Mouse (Mus musculus): ENCODE data around the gene Reep3. TPM values are rescaled to one million over a fixed set of nuclear protein-coding genes. Genes with fewer than 3 reads are reported as not detected.

The Reep3 gene
- polyA plus RNA-seq, 1 experiment from 2014 or later, result 37.7 TPM

GRCm38 (mm10) chr10:67095798-67096620, 736 bp downstream of the Reep3 start, which contains the start of gene Jmjd1c:
Gene Jmjd1c, plus strand, starts transcription at chr10:67096125.
- H3K4me1 ChIP-seq (ENCODE audit: control insufficient read depth, insufficient read depth, low read length), result peaks cover 33% of the 10 kb centered on the region
- ATAC-seq (ENCODE audit: low read depth), result peak; percentile 91
- H3K9me3 ChIP-seq (ENCODE audit: control insufficient read depth, low read length), result no peaks in the 10 kb centered on the region
- H3K36me3 ChIP-seq (ENCODE audit: control insufficient read depth, insufficient read depth, low read length), result no peaks in the 10 kb centered on the region
- H3K27me3 ChIP-seq (ENCODE audit: control insufficient read depth, insufficient read depth, low read length), result no peaks in the 10 kb centered on the region
- peak within 1 kb of the TSS; percentile 99 for H3K9ac ChIP-seq (replicated peaks; ENCODE audit: low read depth, low read length)
- under 1% methylated on average over 61 of the region's 73 CpGs for WGBS
- peak within 1 kb of the TSS; percentile 100 for H3K27ac ChIP-seq (ENCODE audit: low read depth, low read length)
- peak within 1 kb of the TSS; percentile 87 for H3K4me3 ChIP-seq (ENCODE audit: low read depth, low read length)
- H3K4me2 ChIP-seq (ENCODE audit: low read depth, low read length), result peak within 1 kb of the TSS; percentile 79

GRCm38 (mm10) chr10:67094922-67095321, 1.8 kb downstream of the Reep3 start:
- Histone ChIP-seq H3K9ac (replicated peaks; ENCODE audit: low read depth, low read length) (no peak overlapping the region), H3K9me3 (ENCODE audit: control insufficient read depth, low read length) (no peaks in the 10 kb centered on the region), H3K4me2 (ENCODE audit: low read depth, low read length) (peak overlapping the region; percentile 79), H3K27ac (ENCODE audit: low read depth, low read length) (no peak overlapping the region), H3K4me3 (ENCODE audit: low read depth, low read length) (peak overlapping the region; percentile 87; the same call in 1 of the 2 replicates), H3K4me1 (ENCODE audit: control insufficient read depth, insufficient read depth, low read length) (peaks cover 22% of the 10 kb centered on the region), H3K36me3 (ENCODE audit: control insufficient read depth, insufficient read depth, low read length) (no peaks in the 10 kb centered on the region), H3K27me3 (ENCODE audit: control insufficient read depth, insufficient read depth, low read length) (no peaks in the 10 kb centered on the region)
- ATAC-seq (ENCODE audit: low read depth), result no peak
- 79% methylated on average over 7 of the region's 7 CpGs for WGBS

DNA sequence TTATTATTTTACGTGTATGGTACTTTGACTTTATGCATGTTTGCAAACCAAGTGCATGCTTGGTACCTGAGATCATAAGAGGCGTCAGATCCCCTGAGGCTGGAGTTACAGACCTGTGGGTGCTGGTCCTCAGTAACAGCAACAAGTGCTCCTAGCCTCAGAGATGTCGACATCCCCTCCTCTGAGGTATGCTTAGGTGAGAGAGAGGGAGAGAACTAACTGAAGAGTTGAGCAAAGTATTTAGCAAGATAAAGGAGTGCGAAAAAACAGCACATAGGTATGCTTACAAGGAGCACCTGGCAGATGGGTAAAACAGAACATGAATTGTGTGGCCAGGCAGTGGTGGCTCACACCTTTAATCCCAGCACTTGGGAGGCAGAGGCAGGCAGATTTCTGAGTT, 6.1 kb downstream of the Reep3 start:
- no peaks in the 10 kb centered on the region for H3K27me3 ChIP-seq (ENCODE audit: control insufficient read depth, insufficient read depth, low read length)
- no peak overlapping the region for H3K9ac ChIP-seq (replicated peaks; ENCODE audit: low read depth, low read length)
- no peak overlapping the region for H3K27ac ChIP-seq (ENCODE audit: low read depth, low read length)
- 96% methylated on average over 4 of the region's 4 CpGs for WGBS
- no peak overlapping the region for H3K4me2 ChIP-seq (ENCODE audit: low read depth, low read length)
- H3K9me3 ChIP-seq (ENCODE audit: control insufficient read depth, low read length), result no peaks in the 10 kb centered on the region
- H3K4me3 ChIP-seq (ENCODE audit: low read depth, low read length), result no peak overlapping the region
- no peak for ATAC-seq (ENCODE audit: low read depth)
- H3K4me1 ChIP-seq (ENCODE audit: control insufficient read depth, insufficient read depth, low read length), result no peaks in the 10 kb centered on the region; the same call in 1 of the 2 replicates
- no peaks in the 10 kb centered on the region for H3K36me3 ChIP-seq (ENCODE audit: control insufficient read depth, insufficient read depth, low read length)

DNA sequence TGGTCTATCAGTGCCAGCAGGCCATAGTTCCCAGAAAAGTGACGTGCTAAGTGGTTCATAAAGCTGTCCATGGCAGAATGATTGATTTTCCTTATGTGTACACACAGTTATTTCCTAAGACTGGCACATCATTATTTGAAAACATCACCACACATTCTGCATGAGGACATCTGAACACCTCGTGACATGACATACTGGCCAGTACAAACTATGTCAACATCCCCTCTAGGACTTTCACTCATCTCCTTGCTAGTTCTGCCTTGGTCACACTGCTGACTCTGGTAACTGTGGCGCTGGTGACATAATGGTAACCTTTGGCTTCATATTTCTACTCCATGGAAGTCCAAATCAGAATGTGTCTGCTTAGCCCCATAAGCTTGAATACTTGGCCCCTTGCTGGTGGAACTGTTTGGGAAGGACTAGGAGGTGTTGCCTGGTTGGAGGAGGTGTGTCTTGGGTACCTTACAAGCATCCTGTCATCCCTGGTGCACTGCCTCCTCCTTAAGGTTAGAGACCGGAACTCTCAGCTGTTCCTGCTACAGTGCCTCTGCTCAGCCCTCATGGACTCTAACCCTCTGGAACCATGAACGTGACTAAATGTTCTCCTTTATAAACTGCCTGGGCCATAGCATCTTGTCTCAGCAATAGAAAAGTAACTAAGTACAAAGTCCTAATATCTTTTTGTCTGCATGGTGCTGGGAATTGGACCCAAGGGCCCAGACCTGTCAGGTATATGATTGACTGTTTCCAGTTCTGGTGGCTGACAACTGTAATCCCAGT, 9.1 kb downstream of the Reep3 start:
- Histone ChIP-seq H3K4me2 (ENCODE audit: low read depth, low read length) (no peak overlapping the region), H3K4me1 (ENCODE audit: control insufficient read depth, insufficient read depth, low read length) (no peaks in the 10 kb centered on the region; the same call in 1 of the 2 replicates), H3K4me3 (ENCODE audit: low read depth, low read length) (no peak overlapping the region), H3K9ac (replicated peaks; ENCODE audit: low read depth, low read length) (no peak overlapping the region), H3K27me3 (ENCODE audit: control insufficient read depth, insufficient read depth, low read length) (no peaks in the 10 kb centered on the region), H3K9me3 (ENCODE audit: control insufficient read depth, low read length) (no peaks in the 10 kb centered on the region), H3K36me3 (ENCODE audit: control insufficient read depth, insufficient read depth, low read length) (no peaks in the 10 kb centered on the region), H3K27ac (ENCODE audit: low read depth, low read length) (no peak overlapping the region)
- no peak for ATAC-seq (ENCODE audit: low read depth)
- 83% methylated on average over 5 of the region's 5 CpGs for WGBS

DNA sequence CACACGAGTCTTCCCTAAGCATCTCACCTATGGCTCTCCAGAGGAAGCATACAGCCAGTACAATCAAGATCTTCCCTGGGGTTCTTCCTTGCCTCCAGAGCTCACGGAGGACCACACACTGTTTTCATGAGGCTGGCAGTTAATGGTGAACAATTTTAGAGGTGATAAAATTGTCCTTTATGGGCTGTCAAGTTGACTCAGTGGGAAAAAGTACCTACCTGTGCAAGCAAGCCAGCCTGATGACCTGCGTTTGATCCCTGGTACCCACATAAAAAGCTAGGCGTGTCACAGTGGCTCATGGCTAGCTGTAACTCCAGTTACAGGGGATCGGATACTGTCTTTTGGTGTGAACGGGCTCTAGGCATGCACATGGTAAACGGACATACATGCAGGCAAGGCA, 10.8 kb downstream of the Reep3 start:
- Histone ChIP-seq H3K27me3 (ENCODE audit: control insufficient read depth, insufficient read depth, low read length) (no peaks in the 10 kb centered on the region), H3K36me3 (ENCODE audit: control insufficient read depth, insufficient read depth, low read length) (no peaks in the 10 kb centered on the region), H3K9me3 (ENCODE audit: control insufficient read depth, low read length) (no peaks in the 10 kb centered on the region), H3K4me2 (ENCODE audit: low read depth, low read length) (no peak overlapping the region), H3K27ac (ENCODE audit: low read depth, low read length) (no peak overlapping the region), H3K4me3 (ENCODE audit: low read depth, low read length) (no peak overlapping the region), H3K4me1 (ENCODE audit: control insufficient read depth, insufficient read depth, low read length) (no peaks in the 10 kb centered on the region; the same call in 1 of the 2 replicates), H3K9ac (replicated peaks; ENCODE audit: low read depth, low read length) (no peak overlapping the region)
- 68% methylated on average over 7 of the region's 7 CpGs for WGBS
- no peak for ATAC-seq (ENCODE audit: low read depth)

DNA sequence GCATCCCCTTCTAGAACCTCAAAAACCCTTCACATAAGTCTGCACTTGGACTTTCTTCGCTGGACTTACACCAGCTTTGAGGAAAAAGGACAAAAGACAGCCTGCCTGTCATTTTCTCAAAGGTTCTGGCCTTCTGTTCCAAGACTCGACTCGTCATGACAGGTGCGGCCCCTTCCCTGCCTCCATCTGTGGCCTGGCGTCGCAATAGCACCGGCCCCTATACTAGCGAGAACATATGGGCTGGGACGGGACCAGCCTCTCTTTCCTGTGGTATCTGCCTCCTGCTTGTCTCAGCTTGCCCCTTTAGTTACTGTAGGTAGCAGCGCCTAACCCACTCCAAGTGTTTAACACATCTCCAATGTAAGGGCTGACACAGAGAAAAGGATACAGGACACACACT, 11.6 kb downstream of the Reep3 start:
- no peak; the same call in 1 of the 2 replicates for ATAC-seq (ENCODE audit: low read depth)
- Histone ChIP-seq H3K4me1 (ENCODE audit: control insufficient read depth, insufficient read depth, low read length) (no peaks in the 10 kb centered on the region; the same call in 1 of the 2 replicates), H3K4me3 (ENCODE audit: low read depth, low read length) (no peak overlapping the region), H3K27me3 (ENCODE audit: control insufficient read depth, insufficient read depth, low read length) (no peaks in the 10 kb centered on the region), H3K9me3 (ENCODE audit: control insufficient read depth, low read length) (no peaks in the 10 kb centered on the region), H3K4me2 (ENCODE audit: low read depth, low read length) (no peak overlapping the region), H3K36me3 (ENCODE audit: control insufficient read depth, insufficient read depth, low read length) (no peaks in the 10 kb centered on the region), H3K27ac (ENCODE audit: low read depth, low read length) (no peak overlapping the region), H3K9ac (replicated peaks; ENCODE audit: low read depth, low read length) (no peak overlapping the region)
- WGBS, result 69% methylated on average over 10 of the region's 10 CpGs

- Histone ChIP-seq H3K27ac (ENCODE audit: low read depth, low read length) (no peak overlapping the region), H3K27me3 (ENCODE audit: control insufficient read depth, insufficient read depth, low read length) (no peaks in the 10 kb centered on the region), H3K4me2 (ENCODE audit: low read depth, low read length) (no peak overlapping the region), H3K4me3 (ENCODE audit: low read depth, low read length) (no peak overlapping the region), H3K4me1 (ENCODE audit: control insufficient read depth, insufficient read depth, low read length) (no peaks in the 10 kb centered on the region; the same call in none of the 2 replicates), H3K36me3 (ENCODE audit: control insufficient read depth, insufficient read depth, low read length) (no peaks in the 10 kb centered on the region), H3K9ac (replicated peaks; ENCODE audit: low read depth, low read length) (no peak overlapping the region), H3K9me3 (ENCODE audit: control insufficient read depth, low read length) (no peaks in the 10 kb centered on the region)
- ATAC-seq (ENCODE audit: low read depth), result no peak
- WGBS, result 70% methylated on average over 10 of the region's 10 CpGs
Observed at GRCm38 (mm10) chr10:67083446-67084166, 13.1 kb downstream of the Reep3 start.

DNA sequence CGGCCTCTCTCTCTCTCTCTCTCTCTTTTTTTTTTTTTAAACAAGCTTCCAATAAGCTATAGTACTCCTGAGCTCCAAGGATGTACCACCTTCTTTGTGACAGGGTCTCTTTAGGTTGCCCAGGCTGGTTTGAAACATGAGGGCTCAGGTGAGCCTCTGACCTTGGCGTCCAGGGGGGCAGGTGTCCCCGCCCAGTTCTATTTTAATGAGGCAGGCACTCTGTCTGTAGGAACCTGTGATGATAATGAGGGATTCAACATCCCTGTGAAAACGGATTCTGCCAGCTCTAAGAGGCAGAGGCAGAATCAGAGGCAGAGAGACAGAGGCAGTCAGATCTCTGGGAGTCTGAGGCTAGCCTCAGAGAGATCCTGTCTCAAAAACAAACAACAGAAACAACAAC, 14.2 kb downstream of the Reep3 start:
- H3K9me3 ChIP-seq (ENCODE audit: control insufficient read depth, low read length), result no peaks in the 10 kb centered on the region
- H3K4me1 ChIP-seq (ENCODE audit: control insufficient read depth, insufficient read depth, low read length), result no peaks in the 10 kb centered on the region; the same call in none of the 2 replicates
- no peaks in the 10 kb centered on the region for H3K27me3 ChIP-seq (ENCODE audit: control insufficient read depth, insufficient read depth, low read length)
- 85% methylated on average over 4 of the region's 4 CpGs for WGBS
- no peak overlapping the region for H3K9ac ChIP-seq (replicated peaks; ENCODE audit: low read depth, low read length)
- no peak overlapping the region for H3K27ac ChIP-seq (ENCODE audit: low read depth, low read length)
- no peak overlapping the region for H3K4me3 ChIP-seq (ENCODE audit: low read depth, low read length)
- no peaks in the 10 kb centered on the region for H3K36me3 ChIP-seq (ENCODE audit: control insufficient read depth, insufficient read depth, low read length)
- no peak overlapping the region for H3K4me2 ChIP-seq (ENCODE audit: low read depth, low read length)
- no peak for ATAC-seq (ENCODE audit: low read depth)
